Mouse (Mus musculus) hematopoietic stem cell, adult 5-6 weeks (primary cell): Measurements from ENCODE around the gene Gm12887. TPM values are rescaled to one million over a fixed set of nuclear protein-coding genes. Genes with fewer than 3 reads are reported as not detected.

Experiments
- ATAC-seq, 2 experiments: fragments of 125-278 bp in 1 of 2; replicated peaks in 1 of 2; 2 replicates each; pipeline ENCODE4 v1.8.0; 2016 to 2017; ENCODE audit warnings: inconsistent platforms in 2 of 2, mild to moderate bottlenecking in 2 of 2, moderate number of reproducible peaks in 2 of 2, low read depth in 1 of 2, moderate TSS enrichment in 1 of 2; ENCODE audit not compliant: low FRiP score in 2 of 2, poor library complexity in 2 of 2, severe bottlenecking in 2 of 2, insufficient read depth in 1 of 2, low TSS enrichment in 1 of 2
- total RNA-seq: library from RNA; stranded (forward); fragments of 172-1452, 232-1000 nt; gene quantifications from 2 replicates; pipeline ENCODE4 v1.2.3, GENCODE M21; 2017

Gene Gm12887
- not detected in 2 replicates for total RNA-seq

- ATAC-seq: no peak
Observed at GRCm38 (mm10) chr4:121622003-121622402, at the start of gene Gm12887. Gene Gm12887 (minus strand): TSS chr4:121622103.

GRCm38 (mm10) chr4:121657040-121657439, 35.1 kb upstream of the Gm12887 start:
- ATAC-seq: no peak

Other genes starting within 250 kb of the Gm12887 start
- gene Gm12886, start 199.0 kb downstream of the Gm12887 start, total RNA-seq: not detected in 2 replicates